Mouse (Mus musculus) activated CD4-positive, CD25-positive, alpha-beta regulatory T cell, adult 4 months (primary cell): ENCODE data around the gene Klk12. TPM values are rescaled to one million over a fixed set of nuclear protein-coding genes. Genes with fewer than 3 reads are reported as not detected.
A peak's percentile ranks its signal among the peaks of the same experiment; 100 is the strongest.

Experiments
- ATAC-seq: one replicate; pipeline ENCODE4 v1.8.0; 2017
- polyA plus RNA-seq, 2 experiments: library from polyadenylated mRNA; unstranded; fragments of 100-300 nt; shearing (Covaris generic); gene quantifications; one replicate each; pipeline ENCODE4 v1.2.1; 2017

Gene Klk12
- polyA plus RNA-seq = not detected

DNA sequence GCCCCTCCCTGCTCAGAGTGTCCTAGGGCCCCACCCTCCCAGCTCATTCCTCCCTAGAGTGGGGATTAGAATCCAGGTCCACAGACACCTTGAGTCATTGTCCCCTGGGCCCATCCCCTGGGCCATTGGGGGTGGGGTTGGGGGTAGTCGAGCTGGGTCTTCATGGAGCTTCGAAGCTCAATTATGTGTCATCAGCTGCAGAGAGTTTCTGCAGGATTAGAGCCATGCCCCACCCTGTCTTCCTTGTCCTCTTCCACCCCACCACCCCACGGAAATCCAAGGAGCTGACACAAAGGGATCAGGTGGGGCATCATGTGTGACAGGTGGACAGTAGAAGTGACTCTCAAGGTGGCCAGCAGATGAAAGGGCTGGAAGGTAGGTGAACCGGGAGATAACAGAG, at the start of gene Klk12:
TSS of gene Klk12 (plus strand) at position 301 of the 400 bp plus-strand sequence.
- ATAC-seq = no peak

DNA sequence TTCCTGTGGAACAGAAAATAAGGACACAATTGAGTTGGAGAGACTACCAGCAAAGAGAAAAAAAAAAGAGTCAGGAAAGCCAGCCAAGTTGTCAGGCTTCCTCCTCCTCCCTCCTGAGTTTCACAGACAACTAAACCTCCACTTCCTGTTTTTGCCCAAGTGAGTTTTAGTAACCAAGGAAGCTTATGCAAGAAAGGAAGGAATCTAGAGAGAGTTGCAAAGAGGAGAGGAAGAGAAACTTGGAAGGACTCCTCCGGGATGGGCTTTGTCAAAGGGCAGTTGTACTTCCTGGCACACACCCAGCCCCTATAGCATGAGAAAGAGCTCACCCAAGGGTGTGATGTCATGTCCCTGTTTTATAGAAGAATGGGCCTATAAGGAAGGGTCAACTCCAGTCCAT, 20.9 kb upstream of the Klk12 start:
- no peak for ATAC-seq

- no peak for ATAC-seq
Observed at GRCm38 (mm10) chr7:43752806-43753205, 15.9 kb upstream of the Klk12 start.

GRCm38 (mm10) chr7:43766484-43766883, 2.2 kb upstream of the Klk12 start:
- no peak for ATAC-seq

GRCm38 (mm10) chr7:43769636-43770035, 939 bp downstream of the Klk12 start:
- ATAC-seq = no peak

- ATAC-seq = no peak
Observed at GRCm38 (mm10) chr7:43770701-43771100, 2.0 kb downstream of the Klk12 start.

DNA sequence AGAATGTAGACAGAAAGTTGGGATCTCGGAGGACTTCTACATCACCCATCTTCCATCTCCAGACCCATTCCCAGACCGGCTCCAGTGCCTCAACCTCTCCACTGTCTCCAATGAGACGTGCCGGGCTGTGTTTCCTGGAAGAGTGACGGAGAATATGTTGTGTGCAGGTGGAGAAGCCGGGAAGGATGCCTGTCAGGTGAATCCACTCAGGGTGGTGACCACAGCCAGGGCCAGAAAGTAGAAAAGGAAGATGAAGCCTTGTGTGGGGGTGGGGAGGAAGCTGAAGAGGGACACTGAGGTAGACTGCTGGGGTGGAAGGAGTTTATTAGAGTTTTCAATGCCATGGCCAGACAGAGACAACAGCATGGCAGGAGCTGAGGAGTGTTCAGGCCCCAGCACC, 3.2 kb downstream of the Klk12 start:
- no peak for ATAC-seq

GRCm38 (mm10) chr7:43772901-43773300, 4.2 kb downstream of the Klk12 start:
- ATAC-seq = no peak

DNA sequence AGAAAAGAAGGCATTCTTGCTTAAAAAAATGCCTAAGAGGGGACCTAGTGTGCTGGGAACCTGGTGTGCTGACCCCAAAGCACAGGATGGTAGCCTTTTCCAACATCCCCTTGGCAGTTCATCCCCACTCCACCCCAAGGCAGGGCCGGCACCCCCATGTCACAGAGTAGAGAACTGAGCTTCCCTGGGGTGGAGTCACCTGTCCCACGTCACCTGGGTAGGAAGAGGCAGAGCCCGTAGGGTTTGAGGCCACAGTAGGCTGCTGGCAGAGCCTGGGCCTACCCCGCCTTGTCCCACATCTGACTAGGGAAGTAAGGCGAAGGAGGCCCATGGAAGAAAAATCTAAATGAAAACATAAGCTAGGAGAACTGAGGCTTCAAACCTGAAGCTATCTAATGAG, 5.7 kb downstream of the Klk12 start, which contains the start of gene Klk11:
TSS of gene Klk11 (plus strand) at position 241 of the 400 bp plus-strand sequence.
- no peak for ATAC-seq

GRCm38 (mm10) chr7:43774802-43775201, 6.1 kb downstream of the Klk12 start:
- ATAC-seq = no peak

DNA sequence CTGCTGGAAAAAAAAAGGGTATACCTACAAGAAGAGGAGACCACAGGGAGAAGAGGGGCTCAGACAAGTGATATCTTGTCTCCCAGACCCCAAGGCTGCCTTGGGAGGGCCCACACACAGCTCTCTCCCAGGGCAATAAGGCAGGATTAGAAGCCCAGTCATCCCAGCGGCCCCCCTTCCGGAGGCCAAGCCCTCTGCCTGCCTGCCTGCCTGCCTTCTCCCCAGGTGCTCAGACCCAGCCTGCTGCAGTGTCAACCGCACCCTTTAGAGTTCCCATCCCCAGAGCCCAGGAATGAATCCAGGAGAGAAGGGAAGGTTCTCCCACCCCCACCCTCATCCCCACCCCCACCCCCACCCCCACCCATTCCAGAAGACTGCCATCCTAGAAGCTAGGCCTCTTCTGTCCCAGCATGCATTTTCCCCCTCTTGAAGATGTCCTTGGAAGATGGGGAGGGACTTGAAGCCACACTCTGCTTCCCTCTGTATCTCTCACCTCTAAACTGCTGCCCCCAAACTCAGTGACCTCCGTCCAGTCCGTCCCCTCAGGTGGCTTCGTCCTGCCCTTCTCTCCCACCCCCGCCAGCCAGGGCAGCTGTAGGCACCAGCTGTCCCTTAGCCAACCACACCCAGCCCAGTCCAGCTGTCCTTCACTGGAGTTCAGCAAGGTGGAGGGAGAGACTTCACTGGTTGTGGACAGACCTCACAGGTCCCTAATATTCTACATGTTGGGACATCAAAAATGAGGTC, 6.8 kb downstream of the Klk12 start:
- no peak for ATAC-seq

- ATAC-seq = no peak
Observed at GRCm38 (mm10) chr7:43776506-43776905, 7.8 kb downstream of the Klk12 start.

GRCm38 (mm10) chr7:43777423-43777822, 8.7 kb downstream of the Klk12 start:
- ATAC-seq = no peak

GRCm38 (mm10) chr7:43778176-43778970, 9.7 kb downstream of the Klk12 start:
- no peak for ATAC-seq

GRCm38 (mm10) chr7:43780241-43780640, 11.5 kb downstream of the Klk12 start:
- no peak for ATAC-seq

GRCm38 (mm10) chr7:43780746-43781145, 12.0 kb downstream of the Klk12 start, which contains the start of gene Klk10:
Klk10 (plus strand) TSS chr7:43781035.
- ATAC-seq = no peak

- no peak for ATAC-seq
Observed at GRCm38 (mm10) chr7:43781541-43781940, 12.8 kb downstream of the Klk12 start.

GRCm38 (mm10) chr7:43782275-43783265, 13.9 kb downstream of the Klk12 start:
- peak; percentile 78 for ATAC-seq

DNA sequence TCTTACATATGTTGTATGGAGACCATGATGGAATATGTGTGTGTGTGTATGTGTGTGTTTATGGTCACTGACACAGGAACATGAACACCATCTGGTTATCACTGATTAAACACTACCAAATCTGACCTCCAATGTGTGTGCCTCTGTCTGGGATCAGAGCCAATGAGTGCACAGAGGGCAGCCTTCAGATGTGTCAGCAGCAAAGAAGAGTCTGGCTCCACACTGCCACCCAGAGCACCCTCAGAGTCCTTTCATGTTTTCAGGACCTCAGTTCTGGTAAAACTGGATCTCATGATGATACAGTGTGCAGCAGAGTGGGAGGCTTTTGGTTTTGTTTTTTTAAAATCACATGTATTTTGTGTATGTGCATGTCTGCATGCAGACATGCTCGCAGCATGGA, 16.6 kb downstream of the Klk12 start:
- ATAC-seq = no peak

DNA sequence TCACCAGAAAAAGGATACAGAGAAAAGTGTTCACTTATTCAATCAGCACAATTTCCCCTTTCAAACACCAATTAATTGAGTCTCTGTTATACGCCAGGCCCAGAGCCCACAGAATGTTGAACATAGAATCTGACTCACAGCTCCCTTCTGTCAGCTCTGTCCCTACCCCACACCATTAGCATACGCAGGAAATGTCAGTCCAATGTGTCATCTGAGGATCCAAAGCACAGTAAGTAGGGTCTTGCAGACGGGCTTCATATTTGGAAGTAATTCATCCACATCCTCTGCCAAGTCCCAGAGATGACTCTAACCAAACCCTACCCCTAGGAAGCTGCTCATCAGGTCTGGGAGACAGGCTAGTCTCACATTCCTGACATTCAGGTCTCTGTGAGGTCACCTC, 19.4 kb downstream of the Klk12 start:
- ATAC-seq = no peak

- no peak for ATAC-seq
Observed at GRCm38 (mm10) chr7:43789295-43789694, 20.6 kb downstream of the Klk12 start.

DNA sequence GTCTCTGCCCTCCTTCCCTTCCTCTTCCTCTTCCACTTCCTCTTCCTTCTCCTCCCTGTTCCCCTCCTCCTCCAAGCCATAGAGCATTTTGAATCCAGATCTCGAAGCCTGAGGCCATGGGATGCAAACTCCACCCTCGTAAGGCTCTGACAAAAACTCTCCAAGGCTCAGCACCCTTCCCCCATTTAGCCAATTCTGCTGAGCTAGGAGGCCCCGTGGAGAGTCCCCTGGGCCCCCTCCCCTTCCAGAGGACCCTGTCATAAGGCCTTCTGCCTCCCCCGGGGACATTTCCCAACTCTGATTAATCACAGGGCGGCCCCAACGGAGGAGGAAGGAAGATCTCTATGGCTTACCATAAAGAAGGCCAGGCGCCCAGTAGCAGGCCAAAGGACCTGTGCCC, 22.9 kb downstream of the Klk12 start, which contains the start of gene Klk9:
TSS of gene Klk9 (plus strand) at position 301 of the 400 bp plus-strand sequence.
- ATAC-seq = no peak
